Mouse (Mus musculus) megakaryocyte, embryonic 14.5 days (primary cell): ENCODE measurements at regions not wholly inside any gene's neighbourhood (a gene's known extent, or its start where the extent isn't known, plus 50 kb on each side); places are given as distances from the start of the nearest gene placed in this dataset.

Source experiments
- FLI1 ChIP-seq: IDR thresholded peaks from 2 replicates; pipeline ENCODE4 v1.6.1; 2012; ENCODE audit warnings: low read length, inconsistent platforms, mixed read lengths
- GATA1 ChIP-seq: IDR thresholded peaks from 3 replicates; pipeline ENCODE4 v1.6.1; 2012; ENCODE audit warnings: mixed read lengths, low read length, inconsistent platforms, borderline replicate concordance

DNA sequence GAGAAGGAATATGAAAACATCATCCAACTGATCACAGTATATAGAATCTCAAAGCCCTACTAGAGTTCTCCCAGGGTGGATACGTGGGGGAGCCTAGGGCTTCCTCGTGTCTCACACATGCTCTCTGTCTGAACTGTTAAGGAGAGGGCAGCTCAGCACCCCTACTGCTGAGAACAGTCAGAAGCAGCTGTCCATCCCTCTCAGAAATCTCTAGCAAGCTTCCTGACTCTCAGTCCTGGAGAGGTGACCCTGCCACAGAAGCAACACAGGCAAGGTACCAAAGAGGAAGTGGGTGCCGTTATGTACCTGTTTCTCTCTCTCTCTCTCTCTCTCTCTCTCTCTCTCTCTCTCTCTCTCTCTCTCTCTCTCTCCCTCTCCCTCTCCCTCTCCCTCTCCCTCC lies 317.7 kb upstream of the Trib2 start:
- TF ChIP-seq GATA1: no peak
- no peak for TF ChIP-seq FLI1
